Mouse (Mus musculus): ENCODE data around the gene Pradc1.
"Not testable (repeated sequence)": the region's sequence is repeated elsewhere in the genome, so short reads cannot be mapped to it uniquely, and the experiment has no call there.

Pradc1 gene

GRCm38 (mm10) chr6:85450697-85451663 lies 790 bp downstream of the Pradc1 start, which contains the start of gene Cct7:
Gene Cct7, plus strand, starts transcription at chr6:85451514.
- in situ Hi-C loops (cut with MseI, MboI) = no loop called here

GRCm38 (mm10) chr6:85450140-85450539 lies 1.6 kb downstream of the Pradc1 start:
- in situ Hi-C loops (cut with MseI, MboI) = not testable (repeated sequence)

DNA sequence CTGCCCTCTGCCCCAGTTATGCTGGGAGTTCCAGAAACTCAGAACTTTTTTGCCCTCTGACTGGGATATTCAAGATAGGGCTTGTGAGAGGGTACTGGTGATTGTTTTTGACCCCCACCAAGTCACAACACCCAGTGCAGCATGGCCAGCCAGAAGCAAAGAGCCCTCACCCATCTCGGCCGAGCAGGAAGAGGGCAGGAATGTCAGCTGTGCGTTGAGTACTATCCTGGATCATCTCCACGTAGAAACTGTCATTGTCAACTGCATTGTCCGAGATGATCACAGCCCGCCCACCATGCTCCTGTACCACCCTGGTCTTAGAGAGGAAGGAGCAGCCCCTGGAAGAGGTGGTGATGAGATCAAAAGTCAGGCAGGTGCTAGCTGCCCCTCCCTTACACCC lies 4.4 kb downstream of the Pradc1 start:
- in situ Hi-C loops (cut with MseI, MboI) = no loop called here

GRCm38 (mm10) chr6:85445286-85445685 lies 6.5 kb downstream of the Pradc1 start:
- in situ Hi-C loops (cut with MseI, MboI) = no loop called here

DNA sequence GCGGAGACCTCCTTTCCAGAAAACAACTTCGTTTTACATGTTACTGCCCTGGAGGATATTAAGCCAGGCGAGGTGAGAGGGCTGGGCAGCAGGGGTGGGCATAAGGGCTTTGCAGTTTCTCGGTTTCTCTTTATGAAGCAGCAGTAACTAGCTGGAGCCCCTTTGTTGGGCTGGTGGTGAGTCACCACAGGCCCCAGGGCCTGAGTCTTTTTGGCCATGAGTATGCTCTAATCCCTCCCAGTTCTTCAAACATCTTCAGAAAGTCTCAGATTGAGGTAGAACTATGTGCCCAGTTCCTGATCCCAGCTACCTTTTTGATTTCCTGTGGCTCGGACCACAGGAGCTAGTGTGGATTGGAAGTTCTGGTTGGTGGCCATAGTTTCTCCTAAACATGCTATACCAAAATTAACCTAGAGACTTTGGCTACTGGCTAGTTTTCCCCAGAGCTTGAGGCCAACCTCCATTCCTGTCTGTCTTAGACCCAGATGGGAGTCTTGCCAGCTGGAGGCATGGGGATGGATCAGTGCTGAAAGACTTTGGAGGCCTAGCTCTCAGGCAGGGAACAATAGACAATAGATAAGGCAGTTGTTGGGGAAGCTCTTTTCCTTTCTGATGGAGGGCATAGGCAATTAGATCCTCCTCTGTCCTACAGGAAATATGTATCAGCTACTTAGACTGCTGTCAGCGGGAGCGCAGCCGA lies 7.4 kb downstream of the Pradc1 start:
- in situ Hi-C loops (cut with MseI, MboI) = no loop called here

GRCm38 (mm10) chr6:85443488-85444233 lies 8.1 kb downstream of the Pradc1 start:
- in situ Hi-C loops (cut with MseI, MboI) = no loop called here

GRCm38 (mm10) chr6:85441142-85441541 lies 10.6 kb downstream of the Pradc1 start:
- in situ Hi-C loops (cut with MseI, MboI) = no loop called here

GRCm38 (mm10) chr6:85436631-85437030 lies 15.1 kb downstream of the Pradc1 start:
- in situ Hi-C loops (cut with MseI, MboI) = no loop called here

- in situ Hi-C loops (cut with MseI, MboI) = no loop called here
These were observed 15.6 kb downstream of the Pradc1 start for GRCm38 (mm10) chr6:85436204-85436603.

GRCm38 (mm10) chr6:85433865-85434264 lies 17.9 kb downstream of the Pradc1 start:
- in situ Hi-C loops (cut with MseI, MboI) = no loop called here

DNA sequence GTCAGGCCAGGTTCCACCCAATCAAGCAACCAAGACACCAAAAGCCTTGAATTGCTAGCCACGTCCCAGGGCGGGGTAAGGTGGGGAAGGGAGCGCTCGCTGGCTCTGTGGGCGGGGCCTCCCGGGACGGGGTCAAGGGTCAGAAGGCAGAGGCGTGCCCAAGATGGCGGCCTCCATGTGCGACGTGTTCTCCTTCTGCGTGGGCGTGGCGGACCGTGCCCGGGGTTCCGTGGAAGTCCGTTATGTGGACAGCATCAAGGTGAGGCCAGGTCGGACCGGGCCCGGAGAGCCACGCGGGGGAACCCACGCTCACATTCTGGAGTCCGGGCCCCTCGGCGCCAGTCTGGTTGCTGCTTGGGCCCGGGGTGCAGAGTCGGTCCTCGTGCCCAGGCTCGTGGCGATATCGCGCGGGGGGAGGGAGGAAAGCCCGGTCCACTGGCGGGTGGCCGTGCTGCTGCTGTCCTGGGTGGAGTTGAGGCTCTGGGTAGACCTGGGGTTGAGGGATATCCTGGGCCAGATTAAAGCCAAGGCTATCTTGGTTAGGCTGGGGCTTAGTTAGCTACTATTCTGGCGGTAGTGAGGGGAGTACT lies 19.8 kb downstream of the Pradc1 start, which contains the start of gene Smyd5:
TSS of gene Smyd5 (plus strand) at position 148 of the 590 bp plus-strand sequence.
- in situ Hi-C loops (cut with MseI, MboI) = no loop called here

- in situ Hi-C loops (cut with MseI, MboI) = no loop called here
These were observed 20.4 kb downstream of the Pradc1 start for GRCm38 (mm10) chr6:85431274-85431841.

DNA sequence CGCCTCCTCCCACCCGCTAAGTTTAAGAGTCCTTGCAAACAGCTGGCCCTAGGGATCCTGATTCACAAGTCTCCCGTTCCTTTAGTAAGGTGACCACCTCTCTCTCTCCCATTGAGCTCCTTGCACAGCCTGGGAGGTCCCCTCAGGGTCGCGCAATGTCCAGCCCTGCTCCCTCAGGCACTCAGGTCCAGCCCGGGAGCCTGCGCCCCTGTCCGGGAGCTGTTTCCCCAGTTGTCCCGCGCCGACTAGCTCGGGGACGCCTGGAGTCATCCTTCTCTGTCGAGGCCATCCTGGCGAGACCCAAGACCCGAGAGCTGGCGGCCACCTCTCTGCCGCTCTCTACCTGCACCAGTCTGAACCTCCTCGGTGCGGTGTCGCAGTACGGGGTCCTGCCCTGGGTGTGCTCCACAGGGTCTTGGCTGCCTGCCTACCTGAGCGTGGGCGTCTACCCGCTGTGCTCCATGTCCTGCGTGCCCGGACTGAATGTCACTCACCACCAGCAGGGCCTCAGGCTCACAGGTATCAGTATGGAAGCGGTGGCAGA lies 27.9 kb downstream of the Pradc1 start, which contains the start of gene Noto:
TSS of gene Noto (plus strand) at position 51 of the 544 bp plus-strand sequence.
- in situ Hi-C loops (cut with MseI, MboI) = no loop called here

- in situ Hi-C loops (cut with MseI, MboI) = no loop called here
These were observed 32.6 kb downstream of the Pradc1 start for GRCm38 (mm10) chr6:85419150-85419549.

GRCm38 (mm10) chr6:85415829-85416228 lies 35.9 kb downstream of the Pradc1 start:
- in situ Hi-C loops (cut with MseI, MboI) = no loop called here

DNA sequence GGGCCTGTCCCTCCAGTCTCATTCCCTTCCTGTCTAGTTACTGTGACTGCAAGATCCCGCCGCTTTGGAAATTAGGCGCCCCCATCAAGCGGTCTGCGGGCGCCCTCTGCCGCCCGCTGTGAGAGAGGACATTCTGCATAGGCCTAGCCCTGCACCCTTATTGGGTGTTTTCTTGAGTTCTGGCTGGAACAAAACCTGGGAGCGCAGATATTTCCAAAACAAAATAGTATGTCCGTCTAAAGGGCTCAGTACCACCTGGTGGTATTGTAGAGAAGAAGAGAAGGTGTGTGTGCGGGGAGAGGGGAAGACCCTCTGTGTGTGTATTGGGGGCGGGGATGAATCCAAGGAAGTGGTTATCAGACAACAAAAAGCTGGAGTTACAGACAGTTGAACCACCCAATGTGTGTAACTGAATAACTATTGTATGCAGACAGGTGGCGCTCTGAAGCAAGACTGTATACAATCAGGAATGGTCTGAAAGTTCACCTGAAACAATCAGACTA lies 40.9 kb downstream of the Pradc1 start:
- in situ Hi-C loops (cut with MseI, MboI) = no loop called here

DNA sequence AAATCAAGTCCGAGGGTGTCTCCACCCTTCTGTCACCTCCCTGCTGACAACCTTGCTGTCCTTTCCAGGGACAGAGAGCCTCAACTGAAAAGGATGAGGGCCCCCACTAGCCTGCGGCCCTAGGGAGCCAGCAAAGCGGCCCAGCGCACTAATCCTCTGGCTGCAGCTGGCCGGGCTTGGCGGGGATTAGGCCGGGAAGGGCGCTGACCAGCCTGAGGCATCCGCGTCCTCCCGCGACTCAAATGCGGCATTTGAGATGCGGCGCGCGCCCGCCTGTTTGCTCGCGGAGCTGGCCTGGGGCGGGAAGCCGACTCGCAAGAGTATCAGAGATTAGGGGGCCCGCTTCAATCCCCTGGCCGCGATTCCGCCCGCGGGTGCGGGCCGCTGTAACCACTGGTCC lies 42.8 kb downstream of the Pradc1 start:
- in situ Hi-C loops (cut with MseI, MboI) = loop anchor here in 1 of 2 experiments (10.0 kb wide), 1 partner anchor 244 kb away; no protein-coding TSS in a partner anchor

GRCm38 (mm10) chr6:85403039-85403438 lies 48.7 kb downstream of the Pradc1 start:
- in situ Hi-C loops (cut with MseI, MboI) = loop anchor here in 1 of 2 experiments (10.0 kb wide), 1 partner anchor 238 kb away; no protein-coding TSS in a partner anchor

- in situ Hi-C loops (cut with MseI, MboI) = loop anchor here in 1 of 2 experiments (10.0 kb wide), 1 partner anchor 238 kb away; no protein-coding TSS in a partner anchor
These were observed 49.2 kb downstream of the Pradc1 start for GRCm38 (mm10) chr6:85402613-85403012.

GRCm38 (mm10) chr6:85399715-85400114 lies 52.1 kb downstream of the Pradc1 start:
- in situ Hi-C loops (cut with MseI, MboI) = loop anchor here (5.0 to 10.0 kb wide), 2 partner anchors 52 to 235 kb away; no protein-coding TSS in a partner anchor
